Mouse (Mus musculus): ENCODE data around the gene Pacsin1. TPM values are rescaled to one million over a fixed set of nuclear protein-coding genes. Genes with fewer than 3 reads are reported as not detected.
A peak's percentile ranks its signal among the peaks of the same experiment; 100 is the strongest.
"Not testable (repeated sequence)": the region's sequence is repeated elsewhere in the genome, so short reads cannot be mapped to it uniquely, and the experiment has no call there.

Gene Pacsin1
- total RNA-seq, 4 experiments from 2014 or later, result 308 to 331 (median 324) TPM

DNA sequence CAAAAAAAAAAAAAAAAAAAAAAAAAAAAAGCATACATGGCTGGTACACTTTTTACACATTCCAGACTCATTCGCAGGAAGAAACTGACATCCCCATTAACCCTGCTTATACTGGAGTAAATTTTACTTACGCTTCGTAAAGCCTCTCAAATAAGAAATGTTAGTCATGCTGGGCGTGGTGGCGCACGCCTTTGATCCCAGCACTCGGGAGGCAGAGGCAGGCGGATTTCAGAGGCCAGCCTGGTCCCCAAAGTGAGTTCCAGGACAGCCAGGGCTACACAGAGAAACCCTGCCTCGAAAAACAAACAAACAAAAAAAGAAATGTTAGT, 19.8 kb upstream of the Pacsin1 start:
- not testable (repeated sequence) for DNase-seq (ENCODE audit: low spot score in 2 of 2)

DNA sequence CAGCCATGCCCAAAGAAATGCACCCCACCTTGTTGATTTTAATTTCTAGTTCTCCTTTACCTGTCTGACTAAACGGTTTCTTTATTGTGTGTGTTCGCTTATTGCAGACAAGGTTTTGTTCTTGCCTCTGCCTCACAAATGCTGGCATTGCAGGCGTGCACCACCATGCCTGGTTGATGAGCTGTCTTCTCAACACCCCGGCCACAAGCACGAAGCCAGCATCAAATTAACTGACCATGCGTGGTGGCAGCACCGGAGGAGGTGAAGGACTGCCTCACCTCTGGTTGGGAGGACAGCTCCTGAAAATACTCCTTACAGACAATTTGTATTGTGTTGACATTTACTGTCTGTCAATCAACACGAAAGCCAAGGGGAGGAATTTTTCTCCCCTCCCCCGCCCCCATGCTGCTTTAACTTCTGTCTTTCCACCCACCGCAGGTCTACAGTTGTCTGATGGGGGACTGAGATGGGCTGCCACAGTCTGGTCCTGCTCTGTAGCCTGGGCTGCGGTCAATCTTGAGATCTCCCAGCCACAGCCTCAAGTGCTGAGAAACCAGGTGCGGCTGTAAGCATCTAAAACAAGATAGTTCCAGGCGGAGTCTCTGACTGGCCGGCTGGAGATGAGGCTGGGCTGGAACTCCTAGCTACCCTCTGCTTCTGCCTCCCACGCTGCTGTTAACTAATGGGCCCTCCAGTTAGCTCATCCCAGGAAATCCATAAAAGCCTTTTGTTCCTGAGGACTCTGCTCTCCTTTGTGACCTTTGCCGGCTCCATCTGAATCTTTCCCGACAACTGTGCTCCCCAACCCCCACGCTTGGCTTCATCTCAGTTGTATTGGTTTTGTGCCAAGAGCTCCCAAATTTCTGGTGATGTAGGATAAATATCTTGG, 18.9 kb upstream of the Pacsin1 start, which contains the start of gene Rps10:
Gene Rps10, minus strand, starts transcription at position 538 of the 889 bp plus-strand sequence.
- DNase-seq (ENCODE audit: low spot score in 2 of 2), result no peak

DNA sequence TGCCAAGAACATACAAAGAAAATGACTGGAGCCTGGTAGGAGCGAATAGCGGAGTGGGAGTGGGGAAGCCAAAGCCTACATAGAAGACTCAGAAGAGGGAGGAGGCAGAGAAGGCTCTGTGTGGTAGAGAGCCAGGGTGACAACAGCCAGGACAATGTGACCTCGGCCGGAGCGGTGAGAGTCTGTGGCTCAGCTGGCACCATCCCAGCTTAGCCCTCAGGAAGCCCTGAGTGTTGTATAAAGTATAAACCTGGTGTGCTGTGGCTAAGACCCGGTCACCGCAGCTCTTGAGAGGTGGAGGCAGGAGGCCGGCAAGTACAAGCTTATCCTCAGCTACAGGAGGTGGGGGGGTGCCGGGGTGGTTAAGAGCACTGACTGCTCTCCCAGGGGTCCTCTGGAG, 18.0 kb upstream of the Pacsin1 start:
- DNase-seq (ENCODE audit: low spot score in 2 of 2), result no peak

DNA sequence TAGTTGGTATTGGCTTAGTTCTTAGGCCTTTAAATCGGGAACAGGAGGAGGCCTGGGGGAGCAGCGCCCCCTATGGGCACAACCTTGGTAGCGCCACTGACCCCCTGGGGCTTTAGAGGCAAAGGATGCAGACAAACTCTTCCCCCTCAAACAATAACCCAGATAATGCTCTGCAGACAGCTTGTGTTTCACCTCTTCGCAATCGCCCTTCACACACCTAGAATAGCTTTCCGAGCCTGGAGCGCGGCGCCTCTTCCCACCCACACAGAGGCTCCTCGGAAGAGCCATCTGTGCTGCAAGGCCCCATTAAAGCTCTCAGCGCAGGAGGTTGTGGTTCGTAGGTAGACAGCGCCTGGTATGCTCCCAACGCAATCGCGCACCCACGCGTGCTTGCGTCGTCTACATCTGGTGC, 16.4 kb upstream of the Pacsin1 start:
- DNase-seq (ENCODE audit: low spot score in 2 of 2), result peak; percentile 79

DNA sequence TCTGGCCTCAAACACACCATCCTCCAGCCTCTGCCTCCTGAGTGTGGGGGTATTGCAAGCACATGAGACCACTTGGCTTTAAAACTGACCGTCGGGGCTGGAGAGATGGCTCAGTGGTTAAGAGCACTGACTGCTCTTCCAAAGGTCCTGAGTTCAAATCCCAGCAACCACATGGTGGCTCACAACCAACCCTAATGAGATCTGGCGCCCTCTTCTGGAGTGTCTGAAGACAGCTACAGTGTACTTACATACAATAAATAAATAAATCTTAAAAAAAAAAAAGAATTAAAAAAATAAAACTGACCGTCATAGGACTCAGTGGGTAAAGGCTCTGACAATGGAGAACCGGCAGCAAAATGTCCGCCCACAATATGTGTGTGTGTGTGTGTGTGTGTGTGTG, 15.5 kb upstream of the Pacsin1 start:
- not testable (repeated sequence) for DNase-seq (ENCODE audit: low spot score in 2 of 2)

DNA sequence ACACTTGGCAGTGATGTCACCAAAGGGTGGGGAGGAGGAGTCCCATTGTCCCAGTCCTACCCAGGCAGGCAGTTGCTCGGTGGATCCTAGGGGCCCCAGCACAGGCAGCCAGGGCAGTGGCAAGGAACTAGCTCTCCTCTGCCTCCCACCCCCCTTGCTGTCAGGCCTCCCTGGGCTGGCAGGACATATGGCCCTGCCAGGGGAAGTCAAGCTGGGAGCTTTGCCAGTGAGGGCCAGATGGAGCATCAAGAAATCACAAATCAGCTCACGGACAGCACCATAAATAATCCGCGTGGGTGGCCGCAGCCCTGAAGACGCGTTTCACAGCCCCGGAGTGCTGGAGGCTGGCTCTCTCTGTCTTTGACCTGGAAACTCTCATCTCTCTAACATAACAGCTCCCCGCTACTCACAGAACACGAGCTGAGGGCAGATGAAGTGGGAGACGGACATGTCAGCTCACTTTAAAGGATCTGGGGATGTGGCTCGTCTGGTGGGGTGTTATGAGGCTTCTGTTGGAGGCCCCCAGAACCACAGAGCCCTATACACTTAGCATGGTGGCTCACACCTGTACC, 12.7 kb upstream of the Pacsin1 start:
- peak; percentile 82 to 83 for DNase-seq (ENCODE audit: low spot score in 2 of 2)

DNA sequence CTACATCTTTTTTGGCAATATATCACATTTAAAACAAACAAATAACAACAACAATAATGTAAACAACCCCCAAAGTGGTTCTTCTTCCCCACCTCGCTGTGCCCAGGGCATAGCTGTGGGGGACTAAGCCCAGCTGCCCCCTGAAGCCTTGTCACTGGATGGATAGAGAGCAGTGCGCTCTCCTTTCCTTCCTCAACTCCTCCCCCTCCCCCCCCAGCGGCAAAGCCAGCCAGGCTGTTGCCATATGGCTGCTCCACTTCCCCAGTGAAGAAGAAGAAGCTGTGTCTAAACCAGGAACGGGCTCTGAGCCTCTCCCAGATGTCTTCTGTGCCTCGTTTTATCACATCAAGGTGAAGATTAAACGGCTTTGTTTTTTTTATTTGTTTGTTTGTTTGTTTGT, 12.2 kb upstream of the Pacsin1 start:
- no peak for DNase-seq (ENCODE audit: low spot score in 2 of 2)

DNA sequence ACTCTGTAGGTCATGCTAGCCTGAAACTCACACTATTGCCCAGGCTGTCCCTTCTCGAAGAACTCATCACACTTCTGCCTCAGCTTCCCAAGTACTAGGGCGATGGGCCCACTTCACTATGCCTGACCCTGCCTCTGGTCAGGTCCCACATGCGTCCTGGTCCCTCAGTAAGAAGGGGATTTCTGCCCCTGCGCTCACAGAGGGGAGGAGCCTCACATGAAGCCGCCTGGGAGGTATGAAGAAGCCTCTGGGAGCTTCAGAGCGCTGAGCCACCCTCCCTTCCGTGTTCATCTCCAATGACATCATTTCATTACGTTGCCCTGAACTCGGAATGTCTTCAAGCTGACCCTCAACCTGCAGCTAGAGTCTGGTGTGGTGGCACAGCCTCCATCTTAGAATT, 11.6 kb upstream of the Pacsin1 start:
- DNase-seq (ENCODE audit: low spot score in 2 of 2), result no peak

DNA sequence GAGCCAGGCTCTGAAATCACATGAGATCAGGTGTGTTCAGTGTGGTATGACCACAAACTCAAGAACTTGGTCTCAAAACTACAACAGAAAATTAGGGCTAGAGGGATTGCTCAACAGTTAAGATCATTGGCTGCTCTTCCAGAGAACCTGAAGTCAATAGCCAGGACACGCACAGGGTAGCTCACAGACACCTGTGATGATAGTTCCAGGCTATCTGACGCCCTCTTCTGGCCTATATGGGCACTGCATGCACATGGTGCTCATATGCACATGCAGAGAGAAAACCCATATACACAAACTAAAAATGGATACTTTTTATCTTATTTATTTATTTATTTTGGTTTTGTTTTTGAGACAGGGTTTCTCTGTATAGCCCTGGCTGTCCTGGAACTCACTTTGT, 10.7 kb upstream of the Pacsin1 start:
- DNase-seq (ENCODE audit: low spot score in 2 of 2), result no peak

DNA sequence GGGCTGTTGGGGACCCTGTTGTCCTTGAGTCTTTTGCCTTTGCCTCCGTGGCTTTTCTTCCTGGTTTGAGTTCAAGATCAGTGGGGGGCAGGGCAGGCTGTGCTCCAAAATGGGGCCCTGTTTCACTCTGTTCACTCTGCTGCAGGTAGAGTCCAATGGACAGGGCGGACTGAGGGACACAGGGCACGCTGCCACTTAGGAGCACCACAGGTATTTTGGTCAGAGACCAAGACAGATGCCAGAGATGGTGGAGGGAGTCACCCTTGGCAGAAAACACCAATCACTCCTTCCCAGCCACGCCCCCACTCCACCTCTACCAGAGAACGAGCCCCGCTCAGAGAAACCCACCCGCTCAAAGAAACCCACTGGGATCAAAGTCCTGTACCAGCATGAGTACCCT, 9.5 kb upstream of the Pacsin1 start:
- DNase-seq (ENCODE audit: low spot score in 2 of 2), result no peak

DNA sequence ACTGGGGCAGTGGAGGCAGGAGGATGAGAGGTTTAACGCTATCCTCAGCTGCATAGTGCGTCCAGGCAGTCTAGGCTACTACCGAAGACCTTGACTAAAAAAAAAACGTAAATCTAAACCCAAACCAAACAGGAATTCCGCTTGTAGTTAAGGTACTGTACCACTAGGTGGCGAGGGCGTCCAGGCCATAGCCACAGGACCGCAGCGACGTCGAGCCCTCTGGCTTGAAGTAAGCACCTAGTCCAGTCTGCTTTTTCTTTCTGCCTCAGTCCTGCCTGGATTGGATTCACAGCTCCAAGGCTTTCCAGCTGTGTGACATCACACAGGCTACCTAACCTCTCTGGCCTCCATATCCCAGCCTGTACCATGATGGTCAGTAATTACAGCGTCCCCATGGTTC, 5.1 kb upstream of the Pacsin1 start:
- DNase-seq (ENCODE audit: low spot score in 2 of 2), result peak in 1 of 2 experiments; percentile 62

DNA sequence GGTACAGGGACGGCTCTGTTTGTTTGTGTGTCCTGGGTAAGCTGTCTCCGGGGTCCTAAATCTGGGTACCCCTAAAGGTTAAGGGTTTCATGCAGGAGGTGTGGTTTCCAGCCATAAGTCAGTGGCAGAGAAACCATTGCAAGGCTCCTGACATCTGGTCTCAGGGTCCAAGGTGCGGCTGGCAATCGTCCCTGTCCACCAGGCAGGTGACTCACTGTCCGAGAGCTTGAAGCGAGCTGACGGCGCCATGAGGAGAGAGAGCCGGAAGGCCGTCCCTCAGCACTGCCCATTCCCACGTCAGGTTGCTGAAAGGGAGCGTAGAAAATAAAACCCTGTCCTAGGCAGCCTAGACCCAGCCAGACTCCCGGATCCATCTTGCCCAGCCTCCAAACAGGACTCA, 4.7 kb upstream of the Pacsin1 start:
- DNase-seq (ENCODE audit: low spot score in 2 of 2), result no peak

DNA sequence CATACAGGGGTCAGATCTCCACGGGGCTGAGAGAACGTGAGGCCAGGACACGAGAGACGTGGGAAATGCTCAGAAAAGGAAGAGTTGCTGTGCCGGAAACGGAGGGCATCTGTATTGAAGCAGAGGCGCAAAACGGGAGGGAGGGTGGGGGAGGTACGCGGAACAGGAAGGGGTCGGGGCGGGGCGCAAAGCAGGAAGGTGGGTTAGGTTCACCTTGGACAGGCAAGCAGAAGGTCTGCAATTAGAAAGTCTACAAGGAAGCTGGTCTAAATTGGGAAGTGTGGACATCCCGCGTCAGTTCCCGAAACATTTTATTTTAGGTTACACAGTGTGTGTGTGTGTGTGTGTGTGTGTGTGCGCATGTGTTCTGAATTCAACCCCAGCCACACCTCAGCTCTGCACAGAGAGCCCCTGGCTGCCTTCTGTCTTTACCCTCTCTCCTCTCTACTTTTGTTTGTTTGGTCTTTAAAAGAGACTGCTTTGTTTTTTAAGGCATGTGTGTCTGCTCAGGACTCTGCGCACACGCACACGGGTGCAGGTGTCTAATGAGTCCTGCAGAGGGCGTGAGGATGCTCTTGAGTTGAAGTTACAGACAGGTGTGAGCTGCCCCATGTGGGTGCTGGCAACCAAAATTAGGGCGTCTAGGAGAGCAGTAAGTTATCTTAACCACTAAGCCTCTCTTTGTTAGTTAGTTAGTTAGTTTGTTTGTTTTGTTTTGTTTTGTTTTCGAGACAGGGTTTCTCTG, 3.1 kb upstream of the Pacsin1 start:
- no peak for DNase-seq (ENCODE audit: low spot score in 2 of 2)

DNA sequence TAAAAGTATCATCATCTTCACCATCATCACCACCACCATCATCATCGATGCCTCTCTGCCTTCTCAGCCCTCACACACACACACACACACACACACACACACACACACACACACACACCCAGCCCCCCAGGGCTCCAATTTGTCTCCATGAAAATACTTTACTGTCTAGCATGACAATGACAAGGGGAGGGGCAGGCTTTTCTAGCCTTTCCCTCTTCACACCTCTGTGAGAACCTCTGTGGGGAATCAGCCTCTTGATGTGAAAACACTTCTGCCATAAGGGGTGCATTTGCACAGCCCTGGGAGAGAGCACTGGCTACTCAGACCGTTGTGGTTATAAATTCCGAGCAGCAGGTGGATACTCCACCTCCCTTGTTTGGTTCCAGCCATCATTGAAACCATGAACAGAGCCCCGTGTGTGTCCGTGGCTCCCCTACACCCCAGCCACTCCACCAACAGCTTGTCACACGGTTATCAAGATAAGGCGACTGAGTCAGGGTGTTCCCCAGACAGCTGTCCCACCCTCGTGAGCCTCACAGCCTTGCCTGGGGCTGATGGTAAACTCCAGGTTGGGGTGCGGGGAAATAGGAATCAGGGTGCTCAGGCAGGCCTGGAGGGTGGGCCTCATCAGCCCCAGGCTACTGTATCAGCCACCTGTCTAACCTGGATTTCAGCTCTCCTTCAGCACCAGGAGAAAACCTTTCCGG, 1.9 kb upstream of the Pacsin1 start:
- no peak for DNase-seq (ENCODE audit: low spot score in 2 of 2)

DNA sequence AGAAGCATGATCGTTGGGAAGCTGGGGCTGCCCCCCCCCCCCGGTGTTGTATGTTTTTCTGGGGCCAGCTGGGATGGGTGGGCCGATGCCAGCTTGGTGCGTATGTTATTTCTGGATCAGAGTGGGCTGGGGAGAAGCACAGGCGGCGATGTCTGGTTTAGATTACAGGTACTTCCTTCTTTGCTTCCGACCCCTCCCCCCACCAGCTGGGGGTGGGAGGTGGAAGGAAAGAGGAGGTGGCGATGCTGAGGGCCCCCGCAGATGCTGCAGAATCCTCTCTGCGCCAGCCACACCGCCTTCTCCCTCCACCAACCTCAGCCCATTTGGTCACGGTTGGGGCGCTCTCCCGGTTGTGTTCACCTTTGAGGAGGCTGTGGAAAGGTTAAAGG, 696 bp downstream of the Pacsin1 start:
- peak; percentile 75 to 84 for DNase-seq (ENCODE audit: low spot score in 2 of 2)

DNA sequence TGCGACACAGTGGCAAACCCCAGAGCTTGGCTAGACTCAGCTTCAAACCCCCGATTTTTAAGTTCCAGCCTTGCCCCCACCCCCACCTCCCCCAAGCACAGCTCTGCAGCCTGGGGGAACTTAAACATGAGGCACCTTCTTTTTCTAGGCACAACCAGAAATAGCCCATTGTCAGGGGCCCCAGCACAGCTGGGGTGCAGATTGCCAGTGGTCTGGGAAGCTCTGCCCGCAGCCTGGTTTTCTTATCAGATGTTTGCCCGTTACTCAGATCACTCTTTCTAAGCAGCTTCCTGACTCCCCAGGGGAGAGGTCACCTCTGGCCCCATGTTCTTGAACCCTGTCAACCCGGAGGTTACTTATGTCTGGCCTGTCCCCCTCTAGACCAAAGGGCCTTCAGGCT, 1.1 kb downstream of the Pacsin1 start:
- no peak for DNase-seq (ENCODE audit: low spot score in 2 of 2)

DNA sequence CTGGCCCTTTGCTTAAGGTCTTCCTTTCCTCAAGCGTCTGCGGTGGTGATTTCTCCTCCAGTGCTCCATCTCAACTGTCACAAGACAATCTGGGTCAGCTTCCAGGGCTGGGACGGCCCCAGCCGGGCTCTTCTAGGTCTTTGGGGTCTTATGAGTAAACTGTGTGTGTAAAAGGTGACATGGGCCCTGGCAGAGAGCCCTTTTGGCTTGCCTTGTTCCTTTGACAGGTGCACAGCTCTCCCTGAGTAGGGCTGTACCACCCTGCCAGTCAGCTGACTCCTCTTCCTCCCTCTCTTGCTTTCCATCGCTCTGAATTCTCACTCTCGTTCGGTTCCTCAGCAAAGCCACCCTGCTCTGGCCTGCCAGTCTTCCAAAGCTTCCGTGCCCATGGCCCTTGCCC, 1.8 kb downstream of the Pacsin1 start:
- no peak for DNase-seq (ENCODE audit: low spot score in 2 of 2)

DNA sequence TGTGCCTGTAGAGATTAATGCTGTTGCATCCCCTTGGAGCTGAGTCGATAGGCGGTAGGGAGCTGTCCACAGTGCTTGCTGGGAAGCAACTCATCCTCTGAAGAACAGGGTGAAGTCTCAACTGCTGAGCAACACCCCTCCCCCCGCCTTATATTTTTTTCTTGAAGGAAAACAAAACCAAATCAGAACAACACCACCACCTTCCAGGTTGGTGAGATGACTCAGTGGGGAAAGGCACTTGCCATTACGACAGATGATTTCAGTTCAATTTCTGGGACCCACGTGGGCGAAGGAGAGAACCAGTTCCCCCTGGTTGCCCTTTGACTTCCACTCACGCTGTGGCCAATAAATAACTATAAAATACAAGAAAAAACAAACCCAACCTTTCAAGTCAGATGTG, 3.5 kb downstream of the Pacsin1 start:
- DNase-seq (ENCODE audit: low spot score in 2 of 2), result no peak

DNA sequence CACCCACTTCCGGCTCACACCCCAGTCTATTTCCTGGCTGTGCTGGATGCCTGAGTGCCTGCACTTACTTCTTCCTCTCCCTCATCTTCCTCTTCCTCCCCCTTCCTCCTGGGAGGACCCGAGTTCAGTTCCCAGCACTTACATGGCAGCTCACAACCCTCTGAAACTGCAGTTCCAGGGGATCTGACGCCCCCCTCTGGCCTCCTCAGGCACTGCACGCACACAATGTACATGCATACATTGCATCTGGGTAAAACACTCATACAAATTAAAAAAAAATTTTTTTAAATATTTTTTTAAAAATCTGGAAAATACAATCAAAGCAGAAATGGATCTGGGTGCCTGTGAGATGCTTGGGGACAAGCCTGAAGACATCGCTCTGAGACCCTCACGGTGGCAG, 16.4 kb downstream of the Pacsin1 start:
- no peak for DNase-seq (ENCODE audit: low spot score in 2 of 2)

DNA sequence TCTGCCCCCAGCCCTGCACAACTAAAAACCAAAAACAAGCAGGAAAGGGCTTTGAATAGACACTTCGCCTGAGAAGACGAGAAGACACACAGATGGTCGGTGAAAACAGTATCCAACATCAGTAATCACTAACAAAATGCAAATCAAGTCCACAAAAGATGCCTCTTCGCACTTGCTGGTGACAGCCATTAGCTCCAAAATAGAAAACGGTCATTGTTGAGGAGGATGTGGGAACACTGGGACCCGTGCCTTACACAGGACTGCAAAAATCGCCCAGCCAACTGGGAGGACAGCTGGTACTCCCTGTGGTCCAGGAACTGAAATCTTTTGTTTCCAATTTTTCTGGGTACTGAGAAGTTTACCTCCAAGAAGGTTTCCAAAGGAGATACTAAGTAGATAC, 18.6 kb downstream of the Pacsin1 start:
- DNase-seq (ENCODE audit: low spot score in 2 of 2), result peak in 1 of 2 experiments; percentile 42

DNA sequence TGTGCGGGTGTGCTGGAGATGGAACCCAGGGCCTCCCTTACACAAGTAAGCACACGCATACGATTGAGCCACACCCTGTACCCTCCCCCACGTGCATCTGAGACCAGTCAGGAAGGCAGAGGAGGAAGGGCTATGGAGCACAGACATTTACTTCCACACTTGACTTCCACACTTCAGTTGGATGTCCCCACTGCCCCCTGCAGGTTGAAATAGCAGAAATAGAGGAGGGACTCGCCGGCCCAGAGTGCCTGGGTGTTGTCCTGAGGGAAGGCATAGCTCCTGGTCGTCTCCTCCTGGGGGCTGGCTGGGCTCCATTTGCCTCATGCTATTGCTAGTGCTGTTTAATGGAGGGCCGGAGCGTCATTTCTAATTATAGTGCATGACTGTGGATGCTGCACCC, 20.1 kb downstream of the Pacsin1 start:
- no peak for DNase-seq (ENCODE audit: low spot score in 2 of 2)

DNA sequence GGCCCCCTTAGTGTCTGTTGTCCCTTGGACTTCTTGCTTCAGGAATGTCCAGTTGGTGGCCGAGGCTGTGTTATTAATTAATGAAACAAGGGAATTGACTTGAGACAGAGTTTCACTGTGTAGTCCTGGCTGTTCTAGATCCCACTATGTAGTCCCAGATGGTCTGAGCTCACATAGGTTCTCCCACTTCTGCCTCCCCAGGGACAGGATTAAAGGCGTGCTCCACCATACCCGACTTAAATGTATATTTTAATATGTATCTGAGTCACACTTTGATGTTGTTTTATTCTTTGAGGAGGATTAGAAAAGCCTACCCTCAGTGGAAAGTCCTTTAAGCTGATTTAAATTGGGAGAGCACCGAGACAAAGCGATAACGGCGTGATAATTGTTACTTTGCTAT, 21.0 kb downstream of the Pacsin1 start:
- DNase-seq (ENCODE audit: low spot score in 2 of 2), result no peak
